Mouse (Mus musculus) gonadal fat pad, adult 2 months (tissue): ENCODE measurements around the gene Crhr2. TPM values are rescaled to one million over a fixed set of nuclear protein-coding genes. Genes with fewer than 3 reads are reported as not detected.

Experiments used
- DNase-seq: peaks from one replicate; pipeline ENCODE4 v3.0.0-alpha.2; 2012; ENCODE audit warnings: low read depth
- polyA plus RNA-seq: library from polyadenylated mRNA; depleted of rRNA; stranded (reverse); fragments of >200 nt; gene quantifications from 2 replicates; pipeline ENCODE4 v1.2.3, GENCODE M21; 2012; rRNA removed

Gene Crhr2
- 0.54 and 0.63 TPM in 2 replicates for polyA plus RNA-seq

- no peak for DNase-seq
Measured at GRCm38 (mm10) chr6:55132794-55133193, at the start of gene Crhr2. Gene Crhr2, minus strand, starts transcription at chr6:55133016.

- DNase-seq = no peak
Measured at GRCm38 (mm10) chr6:55179560-55179959, 46.7 kb upstream of the Crhr2 start.

- no peak for DNase-seq
Measured at GRCm38 (mm10) chr6:55177060-55177732, 44.4 kb upstream of the Crhr2 start.

GRCm38 (mm10) chr6:55175892-55176291 is 43.1 kb upstream of the Crhr2 start:
- DNase-seq = no peak

GRCm38 (mm10) chr6:55175456-55175855 is 42.6 kb upstream of the Crhr2 start:
- DNase-seq = no peak

- DNase-seq = no peak
Measured at GRCm38 (mm10) chr6:55174741-55175181, 41.9 kb upstream of the Crhr2 start, which contains the start of gene Inmt. Gene Inmt, minus strand, starts transcription at chr6:55175043.

GRCm38 (mm10) chr6:55173941-55174349 is 41.1 kb upstream of the Crhr2 start:
- no peak for DNase-seq

- DNase-seq = no peak
Measured at GRCm38 (mm10) chr6:55173171-55173570, 40.4 kb upstream of the Crhr2 start.

GRCm38 (mm10) chr6:55171638-55172037 is 38.8 kb upstream of the Crhr2 start:
- no peak for DNase-seq

GRCm38 (mm10) chr6:55169818-55170217 is 37.0 kb upstream of the Crhr2 start:
- no peak for DNase-seq

GRCm38 (mm10) chr6:55166777-55167463 is 34.1 kb upstream of the Crhr2 start:
- DNase-seq = no peak

GRCm38 (mm10) chr6:55163046-55163584 is 30.3 kb upstream of the Crhr2 start:
- DNase-seq = no peak

GRCm38 (mm10) chr6:55161311-55161761 is 28.5 kb upstream of the Crhr2 start:
- DNase-seq = no peak

GRCm38 (mm10) chr6:55159256-55159655 is 26.4 kb upstream of the Crhr2 start:
- DNase-seq = no peak

- no peak for DNase-seq
Measured at GRCm38 (mm10) chr6:55152226-55152625, 19.4 kb upstream of the Crhr2 start.

GRCm38 (mm10) chr6:55146138-55146537 is 13.3 kb upstream of the Crhr2 start:
- no peak for DNase-seq

GRCm38 (mm10) chr6:55145285-55145684 is 12.5 kb upstream of the Crhr2 start:
- no peak for DNase-seq

- DNase-seq = no peak
Measured at GRCm38 (mm10) chr6:55138343-55138742, 5.5 kb upstream of the Crhr2 start.

GRCm38 (mm10) chr6:55133425-55133824 is 609 bp upstream of the Crhr2 start:
- no peak for DNase-seq

GRCm38 (mm10) chr6:55131301-55131700 is 1.5 kb downstream of the Crhr2 start:
- no peak for DNase-seq

GRCm38 (mm10) chr6:55130631-55131030 is 2.2 kb downstream of the Crhr2 start:
- DNase-seq = no peak

- no peak for DNase-seq
Measured at GRCm38 (mm10) chr6:55128391-55128790, 4.4 kb downstream of the Crhr2 start.

GRCm38 (mm10) chr6:55126576-55126975 is 6.2 kb downstream of the Crhr2 start:
- DNase-seq = no peak
